Mouse (Mus musculus) megakaryocyte progenitor cell, adult 5-6 weeks (primary cell): ENCODE data around the gene Tpm3. TPM values are rescaled to one million over a fixed set of nuclear protein-coding genes. Genes with fewer than 3 reads are reported as not detected.

Experiments used
- ATAC-seq: replicated peaks from 2 replicates; pipeline ENCODE4 v1.8.0; 2016; ENCODE audit warnings: mild to moderate bottlenecking, moderate TSS enrichment, inconsistent platforms; ENCODE audit not compliant: poor library complexity
- total RNA-seq, 2 experiments: library from RNA; stranded (forward) in 1 of 2; stranded (reverse) in 1 of 2; fragments of 157-497, 149-512 nt in 1 of 2; fragments of 200-1000 nt in 1 of 2; gene quantifications; 2 replicates each; pipeline versions ENCODE4 v1.2.3 to v1.2.4; 2015 to 2017

The Tpm3 gene
- total RNA-seq, 2 experiments from 2014 or later = 515 to 886 TPM

- no peak for ATAC-seq
These were observed 62.0 kb downstream of the Tpm3 start for GRCm38 (mm10) chr3:90134483-90134882.

DNA sequence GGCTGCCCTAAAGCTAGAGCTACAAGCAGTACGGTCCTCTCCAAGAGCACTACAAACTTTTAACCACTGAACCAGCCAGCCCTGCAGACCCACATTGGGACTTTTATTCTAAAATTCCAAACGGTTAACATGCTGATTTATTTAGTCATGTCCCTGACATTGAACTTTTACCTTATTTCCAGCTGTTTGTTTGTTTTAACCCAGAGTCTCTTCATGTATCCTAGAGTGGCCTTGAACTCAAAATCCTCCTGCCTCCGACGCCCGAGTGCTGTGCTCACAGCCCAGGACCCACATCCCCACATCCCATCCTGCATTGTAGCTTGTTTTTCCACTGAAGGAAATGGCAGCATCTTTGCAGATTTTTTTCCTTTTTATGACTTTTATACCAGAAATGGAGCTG is 62.5 kb downstream of the Tpm3 start:
- ATAC-seq = no peak

DNA sequence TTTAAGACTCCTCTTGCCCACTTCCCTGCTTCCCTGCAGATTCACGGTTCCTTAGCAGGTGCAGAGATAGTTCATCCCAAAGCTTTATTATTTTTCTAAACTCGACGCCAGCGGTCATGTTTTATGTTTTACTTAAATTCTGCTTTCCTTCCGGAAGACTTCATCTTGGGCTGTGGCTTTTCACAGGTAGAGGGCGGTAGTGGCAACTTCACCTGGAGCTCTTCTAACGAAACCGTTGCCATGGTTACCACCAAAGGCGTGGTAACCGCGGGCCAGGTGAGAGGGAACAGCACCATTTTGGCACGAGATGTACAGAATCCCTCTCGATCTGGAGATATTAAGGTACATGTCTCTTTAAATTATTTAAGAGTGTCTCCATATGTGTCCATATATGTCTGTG is 64.2 kb downstream of the Tpm3 start:
- ATAC-seq = no peak

GRCm38 (mm10) chr3:90137606-90138005 is 65.2 kb downstream of the Tpm3 start:
- ATAC-seq = no peak

- ATAC-seq = no peak
These were observed 67.5 kb downstream of the Tpm3 start for GRCm38 (mm10) chr3:90139962-90140361.

GRCm38 (mm10) chr3:90145461-90145860 is 73.0 kb downstream of the Tpm3 start:
- no peak for ATAC-seq

- no peak for ATAC-seq
These were observed 74.2 kb downstream of the Tpm3 start for GRCm38 (mm10) chr3:90146651-90147050.

Other genes starting within 250 kb of the Tpm3 start
- gene She, start 241.3 kb upstream of the Tpm3 start, total RNA-seq (2015) = 0.12 TPM in 1 of 2 replicates, not detected in the other
- gene She, start 241.3 kb upstream of the Tpm3 start, total RNA-seq (2017) = not detected in 2 replicates
- 39.5 and 43.6 TPM in 2 replicates for gene Il6ra, start 159.5 kb upstream of the Tpm3 start, total RNA-seq (2015)
- 12.5 and 15.5 TPM in 2 replicates for gene Il6ra, start 159.5 kb upstream of the Tpm3 start, total RNA-seq (2017)
- gene Atp8b2, start 109.1 kb upstream of the Tpm3 start, total RNA-seq (2015) = 7.3 and 8.6 TPM in 2 replicates
- gene Atp8b2, start 109.1 kb upstream of the Tpm3 start, total RNA-seq (2017) = 25.7 and 28.5 TPM in 2 replicates
- 145 and 177 TPM in 2 replicates for gene Hax1, start 73.9 kb upstream of the Tpm3 start, total RNA-seq (2015)
- 81.7 and 92.1 TPM in 2 replicates for gene Hax1, start 73.9 kb upstream of the Tpm3 start, total RNA-seq (2017)
- gene 4933434E20Rik, start 21.0 kb upstream of the Tpm3 start, total RNA-seq (2015) = 54.6 and 65.9 TPM in 2 replicates
- 36.0 and 42.3 TPM in 2 replicates for gene 4933434E20Rik, start 21.0 kb upstream of the Tpm3 start, total RNA-seq (2017)
- gene Ubap2l, start 20.0 kb upstream of the Tpm3 start, total RNA-seq (2015) = 187 and 189 TPM in 2 replicates
- 94.2 and 145 TPM in 2 replicates for gene Ubap2l, start 20.0 kb upstream of the Tpm3 start, total RNA-seq (2017)
- 0.90 and 0.99 TPM in 2 replicates for gene Nup210l, start 31.5 kb downstream of the Tpm3 start, total RNA-seq (2015)
- gene Nup210l, start 31.5 kb downstream of the Tpm3 start, total RNA-seq (2017) = 0.47 and 0.71 TPM in 2 replicates
- gene Rps27, start 141.0 kb downstream of the Tpm3 start, total RNA-seq (2015) = 3,216 and 3,430 TPM in 2 replicates
- gene Rps27, start 141.0 kb downstream of the Tpm3 start, total RNA-seq (2017) = 4,924 and 5,654 TPM in 2 replicates
- gene Rab13, start 141.0 kb downstream of the Tpm3 start, total RNA-seq (2015) = 0.61 and 1.4 TPM in 2 replicates
- gene Rab13, start 141.0 kb downstream of the Tpm3 start, total RNA-seq (2017) = 1.2 and 1.6 TPM in 2 replicates
- 91.6 and 102 TPM in 2 replicates for gene Jtb, start 158.9 kb downstream of the Tpm3 start, total RNA-seq (2015)
- 43.1 and 48.6 TPM in 2 replicates for gene Jtb, start 158.9 kb downstream of the Tpm3 start, total RNA-seq (2017)
- gene Creb3l4, start 170.9 kb downstream of the Tpm3 start, total RNA-seq (2015) = 0.39 TPM in 1 of 2 replicates, not detected in the other
- not detected in 2 replicates for gene Creb3l4, start 170.9 kb downstream of the Tpm3 start, total RNA-seq (2017)
- 15.6 and 19.5 TPM in 2 replicates for gene Slc39a1, start 175.5 kb downstream of the Tpm3 start, total RNA-seq (2015)
- gene Slc39a1, start 175.5 kb downstream of the Tpm3 start, total RNA-seq (2017) = 31.4 and 41.2 TPM in 2 replicates
- gene Crtc2, start 181.5 kb downstream of the Tpm3 start, total RNA-seq (2015) = 30.9 and 32.5 TPM in 2 replicates
- gene Crtc2, start 181.5 kb downstream of the Tpm3 start, total RNA-seq (2017) = 10.2 and 18.2 TPM in 2 replicates
- gene Dennd4b, start 192.5 kb downstream of the Tpm3 start, total RNA-seq (2015) = 16.5 and 21.9 TPM in 2 replicates
- 8.9 and 10.4 TPM in 2 replicates for gene Dennd4b, start 192.5 kb downstream of the Tpm3 start, total RNA-seq (2017)
- gene Gatad2b, start 220.5 kb downstream of the Tpm3 start, total RNA-seq (2015) = 87.0 and 96.0 TPM in 2 replicates
- gene Gatad2b, start 220.5 kb downstream of the Tpm3 start, total RNA-seq (2017) = 17.7 and 22.7 TPM in 2 replicates